Mouse (Mus musculus) adrenal gland, postnatal 14 days (tissue): Measurements from ENCODE around the gene Map4k5. TPM values are rescaled to one million over a fixed set of nuclear protein-coding genes. Genes with fewer than 3 reads are reported as not detected.

Experiments used
- DNase-seq: peaks from one replicate; pipeline ENCODE4 v3.0.0; 2021; ENCODE audit warnings: mixed read lengths
- microRNA-seq, 2 experiments: library from miRNA; unstranded; fragments of <30 nt; microRNA quantifications; one replicate each; pipeline ENCODE4 v1.2.0; 2021
- total RNA-seq: library from RNA; stranded (reverse); gene quantifications from 2 replicates; pipeline ENCODE4 v1.2.3, GENCODE M21; 2021

Map4k5 gene
- total RNA-seq, 1 experiment from 2014 or later = 31.4 TPM

- no peak for DNase-seq
These were observed 139.1 kb downstream of the Map4k5 start for GRCm38 (mm10) chr12:69753936-69754335.

Small RNAs within 50 kb of the gene (microRNA-seq; reads per million reads assigned to microRNA genes)
- gene Mir681 = 0 reads per million in 2 experiments

Other genes starting within 250 kb of the Map4k5 start
- 35.8 and 36.9 TPM in 2 replicates for gene Sos2, start 211.3 kb downstream of the Map4k5 start, total RNA-seq
- 21.6 and 28.3 TPM in 2 replicates for gene L2hgdh, start 168.3 kb downstream of the Map4k5 start, total RNA-seq
- 13.9 and 20.8 TPM in 2 replicates for gene Atp5s, start 168.2 kb downstream of the Map4k5 start, total RNA-seq
- gene Cdkl1, start 101.9 kb downstream of the Map4k5 start, total RNA-seq = 3.0 and 5.0 TPM in 2 replicates
- 5.4 and 11.5 TPM in 2 replicates for gene Atl1, start 586 bp downstream of the Map4k5 start, total RNA-seq
- 45.7 and 49.3 TPM in 2 replicates for gene Sav1, start 93.8 kb upstream of the Map4k5 start, total RNA-seq
- 36.5 and 42.6 TPM in 2 replicates for gene Nin, start 220.5 kb upstream of the Map4k5 start, total RNA-seq